Mouse (Mus musculus): Measurements from ENCODE around the gene Fam81a.

Fam81a gene

GRCm38 (mm10) chr9:70109279-70109678 is 33.1 kb downstream of the Fam81a start:
- DNase-seq (ENCODE audit: low spot score in 2 of 2): peak in 1 of 2 experiments; percentile 75

GRCm38 (mm10) chr9:70108151-70108550 is 34.2 kb downstream of the Fam81a start:
- no peak for DNase-seq (ENCODE audit: low spot score in 2 of 2)

GRCm38 (mm10) chr9:70105573-70105972 is 36.8 kb downstream of the Fam81a start:
- DNase-seq (ENCODE audit: low spot score in 2 of 2): no peak

GRCm38 (mm10) chr9:70103106-70103505 is 39.3 kb downstream of the Fam81a start:
- no peak for DNase-seq (ENCODE audit: low spot score in 2 of 2)

GRCm38 (mm10) chr9:70097542-70097941 is 44.8 kb downstream of the Fam81a start:
- DNase-seq (ENCODE audit: low spot score in 2 of 2): no peak

- no peak for DNase-seq (ENCODE audit: low spot score in 2 of 2)
Measured at GRCm38 (mm10) chr9:70095016-70095415, 47.3 kb downstream of the Fam81a start.

- DNase-seq (ENCODE audit: low spot score in 2 of 2): no peak
Measured at GRCm38 (mm10) chr9:70090541-70090940, 51.8 kb downstream of the Fam81a start.

- no peak for DNase-seq (ENCODE audit: low spot score in 2 of 2)
Measured at GRCm38 (mm10) chr9:70088786-70089096, 53.6 kb downstream of the Fam81a start.

GRCm38 (mm10) chr9:70088041-70088785 is 54.1 kb downstream of the Fam81a start:
- DNase-seq (ENCODE audit: low spot score in 2 of 2): peak in 1 of 2 experiments; percentile 32

GRCm38 (mm10) chr9:70087379-70087778 is 55.0 kb downstream of the Fam81a start:
- DNase-seq (ENCODE audit: low spot score in 2 of 2): no peak

- DNase-seq (ENCODE audit: low spot score in 2 of 2): no peak
Measured at GRCm38 (mm10) chr9:70086091-70086490, 56.3 kb downstream of the Fam81a start.

GRCm38 (mm10) chr9:70084107-70084506 is 58.3 kb downstream of the Fam81a start:
- peak in 1 of 2 experiments; percentile 64 for DNase-seq (ENCODE audit: low spot score in 2 of 2)

- DNase-seq (ENCODE audit: low spot score in 2 of 2): no peak
Measured at GRCm38 (mm10) chr9:70082357-70083204, 59.8 kb downstream of the Fam81a start.

- DNase-seq (ENCODE audit: low spot score in 2 of 2): no peak
Measured at GRCm38 (mm10) chr9:70081767-70082166, 60.6 kb downstream of the Fam81a start.

GRCm38 (mm10) chr9:70080976-70081375 is 61.4 kb downstream of the Fam81a start:
- DNase-seq (ENCODE audit: low spot score in 2 of 2): no peak

GRCm38 (mm10) chr9:70080027-70080800 is 62.1 kb downstream of the Fam81a start:
- DNase-seq (ENCODE audit: low spot score in 2 of 2): no peak

- no peak for DNase-seq (ENCODE audit: low spot score in 2 of 2)
Measured at GRCm38 (mm10) chr9:70078034-70078433, 64.3 kb downstream of the Fam81a start.

- DNase-seq (ENCODE audit: low spot score in 2 of 2): no peak
Measured at GRCm38 (mm10) chr9:70077170-70077569, 65.2 kb downstream of the Fam81a start.

- DNase-seq (ENCODE audit: low spot score in 2 of 2): no peak
Measured at GRCm38 (mm10) chr9:70072387-70072786, 70.0 kb downstream of the Fam81a start.

GRCm38 (mm10) chr9:70069961-70070435 is 72.4 kb downstream of the Fam81a start:
- no peak for DNase-seq (ENCODE audit: low spot score in 2 of 2)

- no peak for DNase-seq (ENCODE audit: low spot score in 2 of 2)
Measured at GRCm38 (mm10) chr9:70067497-70067896, 74.9 kb downstream of the Fam81a start.

GRCm38 (mm10) chr9:70062012-70062411 is 80.3 kb downstream of the Fam81a start:
- no peak for DNase-seq (ENCODE audit: low spot score in 2 of 2)

All from frontal cortex, postnatal 10 days (tissue).